Mouse (Mus musculus) midbrain, postnatal 0 days (tissue): ENCODE measurements at regions not wholly inside any gene's neighbourhood (a gene's known extent, or its start where the extent isn't known, plus 50 kb on each side); places are given as distances from the start of the nearest gene placed in this dataset.

Experiments used
- ATAC-seq: fragments of 200-750 bp; cut with Nextera tagmentation; 2 replicates; pipeline ENCODE4 v1.8.0; 2017; ENCODE audit warnings: moderate number of reproducible peaks, mild to moderate bottlenecking, moderate TSS enrichment, moderate library complexity; ENCODE audit not compliant: low FRiP score
- DNase-seq: peaks from one replicate; pipeline ENCODE4 v3.0.0-alpha.2; 2015; ENCODE audit warnings: low spot score
- H3K27ac ChIP-seq: fragments of 300-500 bp; sonication (generic); 2 replicates; pipeline ENCODE4 v1.5.1; 2014; ENCODE audit warnings: low read depth, mild to moderate bottlenecking, low read length, mixed read lengths
- H3K27me3 ChIP-seq: fragments of 300-500 bp; sonication (generic); 2 replicates; pipeline ENCODE4 v1.6.1; 2014; ENCODE audit warnings: low read length, control low read depth, mixed read lengths; ENCODE audit not compliant: insufficient read depth
- H3K36me3 ChIP-seq: fragments of 300-500 bp; sonication (generic); 2 replicates; pipeline ENCODE4 v1.6.1; 2014; ENCODE audit warnings: low read length, control low read depth, mixed read lengths; ENCODE audit not compliant: insufficient read depth
- H3K4me1 ChIP-seq: fragments of 300-500 bp; sonication (generic); 2 replicates; pipeline ENCODE4 v1.6.1; 2014; ENCODE audit warnings: mild to moderate bottlenecking, control low read depth, antibody characterized with exemption, low read length, mixed read lengths; ENCODE audit not compliant: insufficient read depth
- H3K4me2 ChIP-seq: fragments of 300-500 bp; sonication (generic); 2 replicates; pipeline ENCODE4 v1.6.1; 2014; ENCODE audit warnings: low read depth, mild to moderate bottlenecking, low read length, mixed read lengths; ENCODE audit not compliant: poor library complexity, severe bottlenecking
- H3K4me3 ChIP-seq: fragments of 300-500 bp; sonication (generic); 2 replicates; pipeline ENCODE4 v1.5.1; 2014; ENCODE audit warnings: low read depth, mild to moderate bottlenecking, low read length, moderate library complexity
- H3K9ac ChIP-seq: fragments of 300-500 bp; sonication (generic); replicated peaks from 2 replicates; pipeline ENCODE4 v1.6.1; 2014; ENCODE audit warnings: mild to moderate bottlenecking, low read length, moderate library complexity, mixed read lengths; ENCODE audit not compliant: poor library complexity, severe bottlenecking
- H3K9me3 ChIP-seq: fragments of 300-500 bp; sonication (generic); 2 replicates; pipeline ENCODE4 v1.6.1; 2016; ENCODE audit warnings: low read length, control low read depth
- CTCF ChIP-seq: IDR thresholded peaks from 2 replicates; pipeline ENCODE4 v1.5.1; 2016; ENCODE audit warnings: antibody characterized with exemption, mild to moderate bottlenecking
- WGBS: fragments of 180-500 bp; shearing (Covaris S2); extraction: QIAGEN DNeasy Blood & Tissue Kit; methylation state at CpG from one replicate; pipeline ENCODE4 v1.1.7; 2014; 5-methylcytosine and 5-hydroxymethylcytosine counted together

DNA sequence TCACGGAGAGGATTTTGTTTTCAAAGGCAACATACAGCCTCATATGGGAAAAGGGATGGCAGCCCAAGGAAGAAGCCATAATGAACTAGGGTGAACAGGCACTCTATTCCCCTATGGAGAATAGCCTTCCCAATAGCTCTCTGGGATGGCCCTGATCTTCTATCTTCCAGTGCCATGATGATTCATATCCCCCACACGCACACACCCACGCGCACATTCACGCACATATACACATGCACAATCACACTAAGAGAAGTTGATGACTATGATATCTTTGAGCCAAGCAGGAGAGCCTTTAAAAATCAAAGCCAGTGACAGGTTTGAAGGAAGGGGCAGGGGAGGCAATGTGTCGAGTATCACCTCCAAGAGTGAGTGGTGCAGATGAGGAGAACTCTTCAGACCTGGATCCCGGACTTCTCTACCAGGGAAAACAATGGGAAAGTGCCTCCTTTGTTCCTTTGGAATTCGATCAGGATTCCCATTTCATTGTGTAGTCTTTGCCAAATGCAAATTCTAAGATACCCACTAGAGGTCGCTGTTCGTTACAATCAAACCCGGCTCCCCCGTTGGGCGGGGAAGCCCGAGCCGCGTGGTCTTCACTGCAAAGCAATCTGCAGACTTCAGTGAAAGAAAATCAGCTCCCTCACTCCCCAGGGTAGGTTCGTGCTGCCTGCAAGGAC is 76.0 kb upstream of the Ccn6 start:
- Histone ChIP-seq H3K9ac (peak overlapping the region; percentile 46; the same call in 1 of the 2 replicates), H3K36me3 (no peaks in the 10 kb centered on the region), H3K4me3 (no peak overlapping the region), H3K9me3 (no peaks in the 10 kb centered on the region), H3K4me1 (0 out of 2 replicates have a peak, but pooled peaks cover 9% of the 10 kb centered on the region), H3K4me2 (peak overlapping the region; percentile 28), H3K27ac (peak overlapping the region; percentile 32; the same call in 1 of the 2 replicates), H3K27me3 (no peaks in the 10 kb centered on the region)
- ATAC-seq: peak; percentile 87
- DNase-seq: peak; percentile 95
- WGBS: 17% methylated on average over 17 of the region's 17 CpGs
- peak; percentile 92 for TF ChIP-seq CTCF

DNA sequence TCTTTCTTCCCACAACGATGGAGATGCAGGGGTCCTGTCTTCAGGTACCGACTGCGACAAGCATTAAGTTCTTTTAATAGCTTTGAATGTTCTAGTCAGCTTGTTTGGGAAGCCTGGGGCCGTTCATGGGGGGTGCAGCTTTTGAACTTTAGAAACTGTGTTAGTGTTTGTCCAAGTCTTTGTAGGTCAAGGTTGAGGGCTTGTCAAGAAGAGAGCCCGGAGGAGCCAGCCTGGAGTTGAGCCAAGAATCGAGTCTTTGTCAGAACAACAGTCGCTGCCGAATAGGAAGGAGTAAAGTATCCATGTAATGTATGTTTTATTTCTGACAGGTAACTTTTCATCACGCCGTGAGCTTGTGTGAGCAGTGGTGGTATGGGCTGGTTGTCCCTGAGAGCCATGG is 75.0 kb upstream of the Ccn6 start:
- Histone ChIP-seq H3K27me3 (no peaks in the 10 kb centered on the region), H3K4me3 (no peak overlapping the region), H3K9me3 (no peaks in the 10 kb centered on the region), H3K4me1 (peaks cover 9% of the 10 kb centered on the region; the same call in 1 of the 2 replicates), H3K36me3 (no peaks in the 10 kb centered on the region), H3K27ac (no peak overlapping the region), H3K4me2 (no peak overlapping the region), H3K9ac (no peak overlapping the region)
- WGBS: 56% methylated on average over 10 of the region's 10 CpGs
- no peak for TF ChIP-seq CTCF
- ATAC-seq: 0 out of 2 replicates have a peak, but pooled peaks have one; percentile 6
- no peak for DNase-seq

DNA sequence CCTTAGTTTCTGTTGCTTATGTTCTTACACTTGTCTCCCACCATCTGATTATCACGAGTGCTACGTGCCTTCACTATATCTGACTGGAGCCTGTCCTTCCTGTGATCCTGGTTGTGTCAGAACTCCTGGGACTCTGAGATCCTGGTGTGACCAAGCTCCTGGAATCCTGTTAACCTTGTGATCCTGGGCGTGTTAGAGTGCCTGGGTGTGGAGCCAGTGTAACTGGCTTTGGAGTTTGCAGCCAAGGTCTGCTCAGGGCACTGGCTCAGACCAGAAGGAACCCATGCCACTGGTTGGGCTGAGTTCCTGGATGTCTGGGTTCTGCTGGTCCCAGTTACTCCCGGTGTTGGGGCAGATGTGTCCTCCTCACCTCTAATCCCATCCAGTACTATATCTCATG is 74.0 kb upstream of the Ccn6 start:
- Histone ChIP-seq H3K9me3 (no peaks in the 10 kb centered on the region), H3K4me2 (no peak overlapping the region), H3K27ac (no peak overlapping the region), H3K36me3 (no peaks in the 10 kb centered on the region), H3K27me3 (no peaks in the 10 kb centered on the region), H3K9ac (no peak overlapping the region), H3K4me1 (peaks cover 9% of the 10 kb centered on the region; the same call in 1 of the 2 replicates), H3K4me3 (no peak overlapping the region)
- 87% methylated on average over 4 of the region's 4 CpGs for WGBS
- TF ChIP-seq CTCF: no peak
- ATAC-seq: no peak
- DNase-seq: no peak

DNA sequence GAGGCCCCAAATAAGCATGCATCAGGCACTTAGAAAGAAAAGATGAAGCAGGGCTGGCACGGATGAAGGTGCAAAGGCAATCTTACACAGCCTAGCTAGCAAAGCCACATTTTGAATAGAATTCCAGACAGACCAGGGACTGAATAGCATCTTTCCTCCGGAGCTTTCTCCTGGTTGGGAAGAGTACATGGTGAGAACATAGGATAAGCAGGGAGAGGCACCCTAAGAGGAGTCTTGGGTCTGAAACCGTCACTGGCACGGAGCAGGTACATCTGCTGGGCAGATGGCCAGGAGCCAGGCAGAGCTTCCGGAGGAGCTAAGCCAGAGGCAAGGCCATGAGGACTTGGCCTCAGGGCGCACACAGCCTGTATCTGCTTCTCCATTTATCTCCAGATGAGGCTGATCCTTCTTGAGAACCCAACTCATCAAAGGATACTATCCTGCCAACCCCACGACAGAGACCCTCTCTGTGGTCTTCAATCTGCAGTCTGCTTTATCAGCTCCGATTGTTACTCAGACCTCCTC is 70.4 kb upstream of the Ccn6 start:
- TF ChIP-seq CTCF: no peak
- WGBS: 79% methylated on average over 8 of the region's 8 CpGs

DNA sequence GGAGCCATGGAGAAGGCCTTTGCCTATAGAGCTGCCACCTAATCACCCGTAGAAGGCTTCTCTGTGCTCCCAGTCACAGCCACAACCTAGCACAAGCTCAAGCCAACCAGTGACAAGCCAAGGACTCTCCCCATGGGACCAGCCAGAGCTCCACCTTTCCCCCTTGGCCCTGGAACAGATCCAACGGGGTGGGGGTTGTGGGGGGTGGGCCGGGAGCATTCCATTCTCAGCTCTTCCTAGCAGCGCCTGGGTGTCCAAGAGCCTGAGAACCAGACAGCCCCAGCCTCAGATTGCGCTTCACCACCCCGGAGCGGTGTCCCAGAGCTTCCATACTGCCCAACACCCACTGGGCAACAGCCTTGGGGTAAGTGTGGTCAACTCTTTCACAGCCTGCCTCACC is 69.6 kb upstream of the Ccn6 start:
- peaks cover 1% of the 10 kb centered on the region; the same call in 1 of the 2 replicates for H3K4me1 ChIP-seq
- no peak overlapping the region for H3K27ac ChIP-seq
- H3K4me2 ChIP-seq: no peak overlapping the region
- no peak overlapping the region for H3K9ac ChIP-seq
- no peaks in the 10 kb centered on the region for H3K27me3 ChIP-seq
- H3K36me3 ChIP-seq: no peaks in the 10 kb centered on the region
- ATAC-seq: no peak
- no peak for DNase-seq
- no peaks in the 10 kb centered on the region for H3K9me3 ChIP-seq
- TF ChIP-seq CTCF: no peak
- WGBS: 82% methylated on average over 7 of the region's 7 CpGs
- no peak overlapping the region for H3K4me3 ChIP-seq

More for the DNA sequence above, 70.4 kb upstream of the Ccn6 start:
- ATAC-seq (no peak), DNase-seq (no peak)
- Histone ChIP-seq H3K4me1 (no peaks in the 10 kb centered on the region; the same call in 1 of the 2 replicates), H3K27ac (no peak overlapping the region), H3K27me3 (no peaks in the 10 kb centered on the region), H3K4me3 (no peak overlapping the region), H3K9me3 (no peaks in the 10 kb centered on the region), H3K4me2 (no peak overlapping the region), H3K36me3 (no peaks in the 10 kb centered on the region), H3K9ac (no peak overlapping the region)

DNA sequence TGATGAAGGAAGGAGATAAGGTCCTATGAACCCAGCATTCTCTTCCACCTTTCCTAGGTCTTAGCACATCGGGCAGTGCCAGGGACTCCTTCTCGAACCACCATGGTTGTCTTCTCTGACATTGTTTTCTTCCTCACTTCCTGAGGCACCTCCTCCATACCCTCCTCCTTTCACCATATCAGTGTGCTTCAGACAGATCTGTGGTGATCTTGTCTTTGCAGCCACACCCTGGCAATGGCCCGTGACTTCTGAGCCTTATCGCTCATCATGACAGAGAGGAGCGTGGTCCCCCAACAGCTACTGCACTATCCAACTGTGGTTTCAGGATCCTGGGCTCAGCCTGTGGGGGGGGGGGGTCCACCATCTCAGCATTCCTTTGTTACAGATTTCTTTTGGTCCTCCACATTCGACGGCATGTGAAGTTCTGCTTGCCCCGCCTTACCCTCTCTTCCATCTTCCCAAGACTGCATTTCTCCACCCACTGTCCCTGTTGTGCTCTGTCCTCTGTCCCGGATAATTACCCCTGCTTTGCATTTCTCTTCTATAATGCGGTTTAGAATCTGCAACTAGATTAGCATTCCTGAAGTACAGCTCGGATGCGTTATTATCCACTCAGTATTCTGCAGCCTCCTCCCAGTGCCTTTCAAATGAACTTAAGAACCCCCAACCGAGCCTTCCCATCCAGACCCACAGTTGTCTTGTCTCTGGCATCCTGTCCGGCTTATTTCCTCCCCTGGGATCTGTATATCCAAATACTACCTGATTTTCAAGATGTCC is 67.2 kb upstream of the Ccn6 start:
- no peak overlapping the region for H3K4me3 ChIP-seq
- no peak overlapping the region for H3K27ac ChIP-seq
- ATAC-seq (no peak), DNase-seq (no peak)
- no peak for TF ChIP-seq CTCF
- no peaks in the 10 kb centered on the region for H3K9me3 ChIP-seq
- H3K27me3 ChIP-seq: no peaks in the 10 kb centered on the region
- 44% methylated on average over 14 of the region's 14 CpGs for WGBS
- no peak overlapping the region for H3K9ac ChIP-seq
- no peaks in the 10 kb centered on the region for H3K36me3 ChIP-seq
- peaks cover 3% of the 10 kb centered on the region; the same call in 1 of the 2 replicates for H3K4me1 ChIP-seq
- H3K4me2 ChIP-seq: no peak overlapping the region
